Mouse (Mus musculus): Measurements from ENCODE around the gene Gipc1.

DNA sequence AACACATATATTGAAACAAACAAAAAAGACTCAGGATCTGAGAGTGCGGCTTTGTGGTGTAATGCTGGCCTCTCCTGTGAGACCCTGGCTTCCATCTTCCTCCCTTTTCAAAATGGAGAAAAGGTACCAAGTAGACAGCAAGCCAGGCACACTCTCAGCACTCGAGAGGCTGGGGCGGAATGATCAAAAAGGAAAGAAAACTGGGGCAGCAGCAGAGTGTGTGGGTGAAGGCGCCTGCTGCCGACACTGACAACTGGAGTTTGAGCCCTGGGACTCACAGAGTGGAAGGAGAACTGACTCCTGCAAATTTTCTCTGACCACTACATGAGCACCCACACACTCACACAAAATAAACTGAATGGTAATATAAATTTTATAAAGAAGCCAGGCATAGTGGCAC, 22.0 kb downstream of the Gipc1 start:
- TF ChIP-seq EP300 (IDR thresholded peaks at IDR 0.05) (no peak), CTCF (IDR thresholded peaks at IDR 0.05) (no peak)

All from lung, postnatal 0 days (tissue).